Mouse (Mus musculus): ENCODE results near the gene Rere.

- TF ChIP-seq POLR2A (IDR thresholded peaks at IDR 0.05; ENCODE audit: control insufficient read depth, low read depth, low read length) (no peak), CTCF (IDR thresholded peaks at IDR 0.05; ENCODE audit: control insufficient read depth, insufficient read depth, insufficient replicate concordance, low read depth, low read length) (no peak)
Observed at GRCm38 (mm10) chr4:150598686-150599085, 317.2 kb downstream of the Rere start.
